Mouse (Mus musculus): Measurements from ENCODE around the gene Ap4b1. TPM values are rescaled to one million over a fixed set of nuclear protein-coding genes. Genes with fewer than 3 reads are reported as not detected.
"Not testable (repeated sequence)": the region's sequence is repeated elsewhere in the genome, so short reads cannot be mapped to it uniquely, and the experiment has no call there.

Gene Ap4b1
- polyA plus RNA-seq, 1 experiment, result 24.4 TPM

DNA sequence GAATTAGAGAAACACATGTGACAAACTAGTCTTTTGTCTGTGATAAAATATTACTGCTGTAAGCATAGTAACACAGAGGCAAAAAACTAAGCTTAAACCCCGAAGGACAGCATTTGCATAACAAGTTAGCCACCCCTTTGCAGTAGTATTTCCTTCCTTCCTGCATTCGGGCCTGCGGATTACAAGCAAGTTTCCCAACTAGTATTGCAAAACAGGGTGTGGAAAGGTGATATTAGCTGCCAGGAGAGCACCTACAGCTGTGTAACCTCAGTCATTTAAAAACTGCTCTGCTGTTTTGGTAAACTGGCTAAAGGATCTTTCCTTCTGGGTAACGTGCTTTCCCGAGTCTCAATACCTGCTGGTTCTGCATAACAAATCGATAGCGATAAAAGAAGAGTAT, 22.1 kb upstream of the Ap4b1 start:
- DNase-seq, result no peak
- 41% methylated on average over 7 of the region's 7 CpGs for WGBS
- peaks cover 24% of the 10 kb centered on the region for H3K4me1 ChIP-seq (replicated peaks; ENCODE audit: control insufficient read depth, insufficient read depth, low read length)
- no peak overlapping the region for H3K27ac ChIP-seq (ENCODE audit: control insufficient read depth, insufficient read depth, low read length)
- no peaks in the 10 kb centered on the region for H3K36me3 ChIP-seq (ENCODE audit: control insufficient read depth, insufficient read depth, low read length)
- TF ChIP-seq CTCF (IDR thresholded peaks at IDR 0.05; ENCODE audit: borderline replicate concordance, control insufficient read depth, extremely low read depth, insufficient read depth, low read length, poor library complexity), result no peak
- no peak for TF ChIP-seq POLR2A (IDR thresholded peaks at IDR 0.05; ENCODE audit: control insufficient read depth, extremely low read depth, insufficient read depth, low read length, poor library complexity)
- H3K4me3 ChIP-seq (ENCODE audit: control insufficient read depth, insufficient read depth, low read length), result no peak overlapping the region
- no peaks in the 10 kb centered on the region for H3K27me3 ChIP-seq (ENCODE audit: control insufficient read depth, insufficient read depth, low read length)

DNA sequence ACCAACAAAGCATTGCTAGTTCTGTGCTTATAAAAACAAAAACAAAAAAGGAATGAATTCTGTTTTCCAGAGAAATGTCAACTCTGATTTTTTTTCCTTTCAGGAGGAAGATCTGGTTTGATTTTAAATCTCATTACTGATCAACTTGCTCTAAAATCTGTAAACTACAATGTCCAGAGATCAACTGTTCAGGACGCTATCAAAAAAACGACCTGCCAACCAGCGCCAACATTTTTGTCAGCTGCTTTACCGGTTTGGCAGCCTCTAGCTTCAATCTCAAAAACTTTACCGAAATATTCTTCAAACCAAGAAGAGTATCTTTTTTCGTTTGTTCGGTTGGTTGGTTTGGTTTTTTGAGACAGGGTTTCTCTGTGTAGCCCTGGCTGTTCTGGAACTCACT, 20.2 kb upstream of the Ap4b1 start:
- Histone ChIP-seq H3K27me3 (ENCODE audit: control insufficient read depth, insufficient read depth, low read length) (no peaks in the 10 kb centered on the region), H3K4me1 (replicated peaks; ENCODE audit: control insufficient read depth, insufficient read depth, low read length) (peaks cover 16% of the 10 kb centered on the region), H3K27ac (ENCODE audit: control insufficient read depth, insufficient read depth, low read length) (peak overlapping the region; percentile 72), H3K4me3 (ENCODE audit: control insufficient read depth, insufficient read depth, low read length) (no peak overlapping the region), H3K36me3 (ENCODE audit: control insufficient read depth, insufficient read depth, low read length) (no peaks in the 10 kb centered on the region)
- WGBS, result 61% methylated on average over 7 of the region's 7 CpGs
- DNase-seq, result no peak
- no peak for TF ChIP-seq CTCF (IDR thresholded peaks at IDR 0.05; ENCODE audit: borderline replicate concordance, control insufficient read depth, extremely low read depth, insufficient read depth, low read length, poor library complexity)
- no peak for TF ChIP-seq POLR2A (IDR thresholded peaks at IDR 0.05; ENCODE audit: control insufficient read depth, extremely low read depth, insufficient read depth, low read length, poor library complexity)

DNA sequence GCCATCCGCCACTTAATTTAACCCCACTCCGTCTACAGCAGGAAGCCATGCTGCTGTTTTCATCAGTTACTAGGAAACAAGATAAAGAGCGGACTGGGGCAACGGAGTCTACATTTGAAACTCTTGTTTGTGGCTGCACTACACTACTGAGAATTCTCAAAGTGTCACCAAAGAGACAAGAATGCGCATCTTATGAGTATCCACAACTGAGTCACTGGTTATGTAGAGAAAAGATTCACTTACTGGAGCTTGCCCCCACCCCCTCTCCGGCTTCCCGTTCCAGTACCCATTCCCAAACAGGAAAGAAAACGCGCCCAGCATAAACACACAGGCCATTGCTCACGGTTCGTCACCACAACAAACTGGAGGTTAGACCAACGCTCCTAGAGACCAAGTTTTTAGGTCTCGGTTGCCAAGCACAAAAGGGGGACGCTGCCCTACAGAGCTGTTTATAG, 19.4 kb upstream of the Ap4b1 start:
- Histone ChIP-seq H3K27me3 (ENCODE audit: control insufficient read depth, insufficient read depth, low read length) (no peaks in the 10 kb centered on the region), H3K27ac (ENCODE audit: control insufficient read depth, insufficient read depth, low read length) (peak overlapping the region; percentile 83), H3K36me3 (ENCODE audit: control insufficient read depth, insufficient read depth, low read length) (no peaks in the 10 kb centered on the region), H3K4me1 (replicated peaks; ENCODE audit: control insufficient read depth, insufficient read depth, low read length) (peaks cover 11% of the 10 kb centered on the region), H3K4me3 (ENCODE audit: control insufficient read depth, insufficient read depth, low read length) (peak overlapping the region; percentile 67)
- DNase-seq, result peak; percentile 45
- TF ChIP-seq POLR2A (IDR thresholded peaks at IDR 0.05; ENCODE audit: control insufficient read depth, extremely low read depth, insufficient read depth, low read length, poor library complexity) (no peak), CTCF (IDR thresholded peaks at IDR 0.05; ENCODE audit: borderline replicate concordance, control insufficient read depth, extremely low read depth, insufficient read depth, low read length, poor library complexity) (no peak)
- WGBS, result under 1% methylated on average over 14 of the region's 14 CpGs

DNA sequence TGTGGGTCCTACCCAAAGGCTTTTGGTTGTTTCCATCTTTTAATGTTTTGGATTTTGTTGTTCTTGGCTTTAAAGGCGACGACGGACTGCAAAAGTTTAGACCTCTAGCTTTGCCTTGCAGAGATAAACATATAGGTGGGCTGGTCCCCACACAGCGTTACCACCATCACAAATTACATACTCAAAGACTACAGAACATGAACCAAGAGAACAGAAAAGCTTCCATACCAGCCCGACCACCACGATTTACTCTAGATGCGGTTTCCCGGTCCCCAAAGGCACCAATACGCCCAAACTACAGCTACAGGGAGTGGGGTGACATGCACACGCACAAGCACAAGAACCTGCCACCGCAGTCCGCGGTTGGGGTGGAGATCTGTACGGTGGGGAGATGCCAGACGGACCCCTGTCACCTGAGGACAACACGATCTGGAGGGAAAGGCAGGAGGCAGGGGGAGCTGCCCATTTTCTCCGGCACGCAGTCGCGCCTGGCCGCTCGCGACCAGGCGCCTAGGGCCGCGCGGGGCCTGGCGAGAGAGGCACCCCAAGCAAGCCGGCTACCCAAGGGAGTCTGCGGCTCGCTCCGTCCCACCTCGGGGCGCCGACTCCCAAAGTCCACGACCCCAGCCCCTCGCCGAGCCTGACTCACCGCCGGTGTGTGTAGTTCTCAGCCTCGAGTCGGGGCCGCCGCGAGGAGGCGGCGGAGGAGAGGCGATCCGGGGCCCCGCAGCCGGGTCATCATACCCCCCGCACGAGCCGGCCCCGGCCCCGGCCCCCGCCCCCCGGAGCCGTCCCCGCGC, 18.8 kb upstream of the Ap4b1 start:
- peak; percentile 53 for DNase-seq
- WGBS, result under 1% methylated on average over 59 of the region's 61 CpGs
- Histone ChIP-seq H3K4me3 (ENCODE audit: control insufficient read depth, insufficient read depth, low read length) (peak overlapping the region; percentile 67), H3K27ac (ENCODE audit: control insufficient read depth, insufficient read depth, low read length) (peak overlapping the region; percentile 83), H3K27me3 (ENCODE audit: control insufficient read depth, insufficient read depth, low read length) (no peaks in the 10 kb centered on the region), H3K4me1 (replicated peaks; ENCODE audit: control insufficient read depth, insufficient read depth, low read length) (peaks cover 11% of the 10 kb centered on the region), H3K36me3 (ENCODE audit: control insufficient read depth, insufficient read depth, low read length) (no peaks in the 10 kb centered on the region)
- TF ChIP-seq CTCF (IDR thresholded peaks at IDR 0.05; ENCODE audit: borderline replicate concordance, control insufficient read depth, extremely low read depth, insufficient read depth, low read length, poor library complexity), result peak; percentile 44; the same call in 1 of the 2 replicates
- TF ChIP-seq POLR2A (IDR thresholded peaks at IDR 0.05; ENCODE audit: control insufficient read depth, extremely low read depth, insufficient read depth, low read length, poor library complexity), result no peak

DNA sequence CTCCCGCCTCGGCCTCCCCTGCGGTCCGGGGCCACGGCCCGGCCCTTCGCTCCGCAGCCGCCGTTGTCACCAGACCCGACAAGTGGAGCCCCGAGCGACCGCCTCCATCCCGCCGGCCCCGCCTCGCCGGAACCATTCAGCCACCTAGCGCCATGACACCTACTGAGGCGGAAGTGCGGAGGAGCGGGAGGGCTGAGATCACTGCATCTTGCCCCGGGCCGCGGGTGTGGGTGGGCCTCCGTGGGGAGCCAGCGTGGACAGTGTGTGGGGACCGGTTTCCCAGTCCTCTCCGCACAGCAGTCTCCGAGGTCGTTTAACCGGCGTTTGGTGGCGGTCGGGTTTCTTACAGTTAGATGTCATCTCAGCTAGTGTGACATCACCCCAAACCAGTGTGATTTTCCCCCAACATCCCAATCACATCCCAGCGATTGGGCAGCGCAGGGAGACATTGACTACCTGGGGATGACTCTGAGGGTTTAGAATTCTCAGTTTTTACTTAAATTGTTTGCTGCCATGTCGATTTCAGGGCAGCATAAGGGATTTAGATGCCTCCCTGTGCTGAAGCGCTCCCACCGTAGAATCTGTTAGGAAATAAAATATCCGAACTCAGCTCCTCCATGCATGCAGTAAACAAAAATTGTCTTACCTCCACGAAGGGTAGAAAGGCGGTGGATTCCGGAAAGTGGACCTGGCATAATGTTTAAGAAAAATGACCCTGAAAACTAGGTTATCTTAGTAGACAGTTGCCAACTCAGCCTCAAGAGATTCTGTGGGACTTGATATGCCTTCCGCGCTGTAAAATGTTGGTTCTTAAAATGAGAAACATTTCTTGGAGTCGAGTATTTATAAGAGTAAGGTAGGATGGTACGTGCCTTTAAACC, 17.9 kb upstream of the Ap4b1 start, which contains the start of gene Hipk1:
Gene Hipk1, minus strand, starts transcription at position 334 of the 881 bp plus-strand sequence.
- peak within 1 kb of the TSS; percentile 67 for H3K4me3 ChIP-seq (ENCODE audit: control insufficient read depth, insufficient read depth, low read length)
- TF ChIP-seq CTCF (IDR thresholded peaks at IDR 0.05; ENCODE audit: borderline replicate concordance, control insufficient read depth, extremely low read depth, insufficient read depth, low read length, poor library complexity), result peak; percentile 46; the same call in 1 of the 2 replicates
- TF ChIP-seq POLR2A (IDR thresholded peaks at IDR 0.05; ENCODE audit: control insufficient read depth, extremely low read depth, insufficient read depth, low read length, poor library complexity), result peak; percentile 96
- 15% methylated on average over 47 of the region's 49 CpGs for WGBS
- peak; percentile 93 for DNase-seq
- H3K4me1 ChIP-seq (replicated peaks; ENCODE audit: control insufficient read depth, insufficient read depth, low read length), result peaks cover 11% of the 10 kb centered on the region
- H3K27me3 ChIP-seq (ENCODE audit: control insufficient read depth, insufficient read depth, low read length), result no peaks in the 10 kb centered on the region
- peak within 1 kb of the TSS; percentile 83 for H3K27ac ChIP-seq (ENCODE audit: control insufficient read depth, insufficient read depth, low read length)
- no peaks in the 10 kb centered on the region for H3K36me3 ChIP-seq (ENCODE audit: control insufficient read depth, insufficient read depth, low read length)

DNA sequence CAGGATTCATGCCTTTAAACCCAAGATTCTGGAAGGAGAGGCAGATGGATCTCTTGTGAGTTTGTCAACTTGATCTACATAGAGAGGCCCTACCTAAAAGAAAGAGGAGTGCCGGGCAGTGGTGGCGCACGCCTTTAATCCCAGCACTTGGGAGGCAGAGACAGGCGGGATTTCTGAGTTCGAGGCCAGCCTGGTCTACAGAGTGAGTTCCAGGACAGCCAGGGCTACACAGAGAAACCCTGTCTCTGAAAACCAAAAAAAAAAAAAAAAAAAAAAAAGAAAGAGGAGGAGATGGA, 17.3 kb upstream of the Ap4b1 start:
- not testable (repeated sequence) for H3K4me3 ChIP-seq (ENCODE audit: control insufficient read depth, insufficient read depth, low read length); H3K36me3 ChIP-seq (ENCODE audit: control insufficient read depth, insufficient read depth, low read length); H3K27ac ChIP-seq (ENCODE audit: control insufficient read depth, insufficient read depth, low read length); DNase-seq; H3K27me3 ChIP-seq (ENCODE audit: control insufficient read depth, insufficient read depth, low read length)
- 96% methylated on average over 5 of the region's 5 CpGs for WGBS
- H3K4me1 ChIP-seq (replicated peaks; ENCODE audit: control insufficient read depth, insufficient read depth, low read length), result peaks cover 11% of the 10 kb centered on the region

Measured in thymus, adult 2 months (tissue).